Mouse (Mus musculus) T-cell, adult 66 days (primary cell): ENCODE results near the gene AC109138.7. TPM values are rescaled to one million over a fixed set of nuclear protein-coding genes. Genes with fewer than 3 reads are reported as not detected.

Experiments
- total RNA-seq, 2 experiments: library from RNA; stranded (reverse); gene quantifications; 3 replicates in 1 of 2; 4 replicates in 1 of 2; pipeline ENCODE4 v1.2.4; 2023

Gene AC109138.7
- total RNA-seq = not detected

GRCm38 (mm10) chr19:4214071-4214770 is at the start of gene AC109138.7, which contains the start of gene Clcf1:
Gene AC109138.7 (plus strand): TSS chr19:4214357.
Gene Clcf1 (plus strand): TSS chr19:4214238.

GRCm38 (mm10) chr19:4175368-4175947 is 38.7 kb upstream of the AC109138.7 start, which contains the start of gene Carns1:
Gene Carns1 (minus strand): TSS chr19:4175479.

GRCm38 (mm10) chr19:4190831-4191334 is 23.3 kb upstream of the AC109138.7 start, which contains the start of gene Tbc1d10c:
Gene Tbc1d10c (minus strand): TSS chr19:4191284.

GRCm38 (mm10) chr19:4191528-4192250 is 22.5 kb upstream of the AC109138.7 start, which contains the start of gene Ppp1ca:
Gene Ppp1ca (plus strand): TSS chr19:4192065.

GRCm38 (mm10) chr19:4201291-4201909 is 12.8 kb upstream of the AC109138.7 start, which contains the start of gene Rad9a:
Gene Rad9a (minus strand): TSS chr19:4201662.

GRCm38 (mm10) chr19:4231253-4232185 is 17.4 kb downstream of the AC109138.7 start, which contains the start of gene Pold4:
Gene Pold4 (plus strand): TSS chr19:4231899.

GRCm38 (mm10) chr19:4268566-4269361 is 54.6 kb downstream of the AC109138.7 start, which contains the start of gene Ssh3:
Gene Ssh3 (minus strand): TSS chr19:4269180.

Other genes starting within 250 kb of the AC109138.7 start
- not detected for gene Aldh3b2, start 242.0 kb upstream of the AC109138.7 start, total RNA-seq
- not detected for gene Acy3, start 227.8 kb upstream of the AC109138.7 start, total RNA-seq
- not detected for gene Tbx10, start 221.6 kb upstream of the AC109138.7 start, total RNA-seq
- gene Nudt8, start 213.8 kb upstream of the AC109138.7 start, total RNA-seq = 1 to 10 TPM; 5.1 to 8.8 TPM
- gene Gm49405, start 213.7 kb upstream of the AC109138.7 start, total RNA-seq = 1 to 10 TPM; 1.2 to 1.4 TPM
- gene Doc2g, start 211.0 kb upstream of the AC109138.7 start, total RNA-seq = 1 to 10 TPM; 3.3 to 3.8 TPM
- gene Ndufv1, start 201.6 kb upstream of the AC109138.7 start, total RNA-seq = 10 to 100 TPM; 92.7 to 97.9 TPM
- 100 to 1,000 TPM; 219 to 238 TPM for gene Gstp1, start 176.4 kb upstream of the AC109138.7 start, total RNA-seq
- gene Gstp2, start 168.3 kb upstream of the AC109138.7 start, total RNA-seq = 10 to 100 TPM; 26.7 to 30.7 TPM
- gene Gstp3, start 154.8 kb upstream of the AC109138.7 start, total RNA-seq = 10 to 100 TPM; 28.7 to 37.1 TPM
- not detected for gene Cabp2, start 132.8 kb upstream of the AC109138.7 start, total RNA-seq
- 100 to 1,000 TPM; 166 to 171 TPM for gene Cdk2ap2, start 117.2 kb upstream of the AC109138.7 start, total RNA-seq
- gene Pitpnm1, start 114.4 kb upstream of the AC109138.7 start, total RNA-seq = 100 to 1,000 TPM; 322 TPM
- 100 to 1,000 TPM; 144 to 147 TPM for gene Aip, start 88.5 kb upstream of the AC109138.7 start, total RNA-seq
- gene Gpr152, start 74.6 kb upstream of the AC109138.7 start, total RNA-seq = 1 to 10 TPM in 1 of 2 experiments, under 1 TPM in 1; 0.99 to 1.7 TPM
- not detected for gene Cabp4, start 70.3 kb upstream of the AC109138.7 start, total RNA-seq
- 100 to 1,000 TPM; 127 to 139 TPM for gene Coro1b, start 65.7 kb upstream of the AC109138.7 start, total RNA-seq
- gene Ptprcap, start 60.8 kb upstream of the AC109138.7 start, total RNA-seq = 100 to 1,000 TPM; 313 to 348 TPM
- gene Rps6kb2, start 51.0 kb upstream of the AC109138.7 start, total RNA-seq = 10 to 100 TPM; 34.8 to 49.8 TPM
- gene Carns1, start 38.9 kb upstream of the AC109138.7 start, total RNA-seq = 10 to 100 TPM; 68.8 to 73.6 TPM
- 100 to 1,000 TPM; 292 to 316 TPM for gene Tbc1d10c, start 23.1 kb upstream of the AC109138.7 start, total RNA-seq
- gene Ppp1ca, start 22.3 kb upstream of the AC109138.7 start, total RNA-seq = 100 to 1,000 TPM; 386 to 415 TPM
- gene Rad9a, start 12.7 kb upstream of the AC109138.7 start, total RNA-seq = 10 to 100 TPM; 46.6 to 54.9 TPM
- gene Clcf1, start 119 bp upstream of the AC109138.7 start, total RNA-seq = 100 to 1,000 TPM; 139 to 167 TPM
- gene Pold4, start 17.5 kb downstream of the AC109138.7 start, total RNA-seq = 10 to 100 TPM; 50.8 to 51.4 TPM
- 10 to 100 TPM; 17.8 to 18.9 TPM for gene Ssh3, start 54.8 kb downstream of the AC109138.7 start, total RNA-seq
- gene Ankrd13d, start 68.8 kb downstream of the AC109138.7 start, total RNA-seq = 10 to 100 TPM; 19.0 to 20.5 TPM
- 100 to 1,000 TPM; 399 to 431 TPM for gene Grk2, start 91.9 kb downstream of the AC109138.7 start, total RNA-seq
- 100 to 1,000 TPM; 155 to 160 TPM for gene Kdm2a, start 183.9 kb downstream of the AC109138.7 start, total RNA-seq
- 1 to 10 TPM in 1 of 2 experiments, under 1 TPM in 1; 0.39 to 1.8 TPM for gene Rhod, start 225.1 kb downstream of the AC109138.7 start, total RNA-seq